Mouse (Mus musculus): ENCODE results near the gene Nme7.

DNA sequence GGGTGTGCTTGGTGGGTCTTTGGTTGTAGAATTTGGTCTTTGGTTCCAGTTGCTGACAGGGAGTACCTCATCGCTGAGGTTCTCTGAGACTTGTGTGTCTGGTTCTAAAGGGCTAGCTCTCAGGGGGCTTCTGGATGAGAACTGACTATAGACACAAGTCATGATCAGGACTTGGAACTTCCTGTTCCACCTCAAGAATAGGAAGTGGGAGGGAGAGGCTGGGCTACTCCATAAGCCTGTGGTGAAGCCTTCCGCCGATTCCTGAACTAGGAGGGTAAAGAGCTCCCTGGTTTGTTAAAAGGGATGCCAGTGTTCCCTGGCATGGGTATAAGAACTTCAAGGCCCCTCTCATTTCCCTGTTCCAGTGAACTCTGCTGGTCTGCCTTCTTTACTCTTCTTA lies 19.9 kb upstream of the Nme7 start:
- TF ChIP-seq CTCF (IDR thresholded peaks at IDR 0.05; ENCODE audit: insufficient read depth, low read depth, low read length) (no peak), POLR2A (IDR thresholded peaks at IDR 0.05; ENCODE audit: insufficient read depth, low read depth, low read length) (no peak)
